Mouse (Mus musculus): ENCODE data around the gene Smchd1. TPM values are rescaled to one million over a fixed set of nuclear protein-coding genes. Genes with fewer than 3 reads are reported as not detected.
"Not testable (repeated sequence)": the region's sequence is repeated elsewhere in the genome, so short reads cannot be mapped to it uniquely, and the experiment has no call there.

The Smchd1 gene
- polyA plus RNA-seq, 1 experiment from 2014 or later = 64.3 TPM

DNA sequence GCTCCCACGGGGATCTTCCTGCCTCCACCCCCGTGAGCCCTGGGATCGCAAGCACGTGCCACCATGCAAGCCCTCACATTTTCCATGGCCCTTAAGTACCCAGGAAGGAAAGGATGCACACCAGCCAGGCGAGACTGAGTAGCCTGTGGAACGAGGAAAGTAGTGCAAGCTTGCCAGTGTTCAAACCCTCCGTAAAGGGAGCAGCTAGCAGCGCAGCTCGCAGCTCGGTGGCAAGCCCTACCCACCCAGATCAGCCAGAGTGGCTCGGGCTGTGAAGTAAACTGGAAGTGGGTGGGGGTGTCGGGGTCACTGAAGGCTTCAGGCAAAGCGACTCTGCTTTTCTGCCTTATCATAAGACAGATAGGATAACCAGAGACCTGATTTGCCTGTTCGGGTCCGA is 142.8 kb downstream of the Smchd1 start:
- DNase-seq (ENCODE audit: low spot score) (no peak), ATAC-seq (ENCODE audit: low FRiP score) (no peak)
- H3K27me3 ChIP-seq (ENCODE audit: control insufficient read depth, insufficient read depth, low read length) = no peaks in the 10 kb centered on the region
- H3K9ac ChIP-seq = no peak overlapping the region
- H3K4me2 ChIP-seq (replicated peaks) = no peak overlapping the region
- H3K4me1 ChIP-seq (replicated peaks; ENCODE audit: control insufficient read depth, insufficient read depth, low read length) = no peaks in the 10 kb centered on the region
- no peak overlapping the region for H3K27ac ChIP-seq
- no peaks in the 10 kb centered on the region for H3K36me3 ChIP-seq (replicated peaks; ENCODE audit: control insufficient read depth, insufficient read depth)
- H3K9me3 ChIP-seq (ENCODE audit: control insufficient read depth, low read length) = no peaks in the 10 kb centered on the region
- H3K4me3 ChIP-seq (replicated peaks; ENCODE audit: low read length) = no peak overlapping the region
- 79% methylated on average over 15 of the region's 15 CpGs for WGBS

- not testable (repeated sequence) for H3K27ac ChIP-seq; H3K4me3 ChIP-seq (replicated peaks; ENCODE audit: low read length); DNase-seq (ENCODE audit: low spot score); H3K27me3 ChIP-seq (ENCODE audit: control insufficient read depth, insufficient read depth, low read length); H3K36me3 ChIP-seq (replicated peaks; ENCODE audit: control insufficient read depth, insufficient read depth); H3K9ac ChIP-seq; H3K4me2 ChIP-seq (replicated peaks); H3K4me1 ChIP-seq (replicated peaks; ENCODE audit: control insufficient read depth, insufficient read depth, low read length); H3K9me3 ChIP-seq (ENCODE audit: control insufficient read depth, low read length); ATAC-seq (ENCODE audit: low FRiP score)
- WGBS = 83% methylated on average over 8 of the region's 8 CpGs
Measured at GRCm38 (mm10) chr17:71320731-71321130, 154.4 kb downstream of the Smchd1 start.

GRCm38 (mm10) chr17:71319361-71319760 is 155.8 kb downstream of the Smchd1 start:
- H3K27ac ChIP-seq = no peak overlapping the region
- H3K9ac ChIP-seq = no peak overlapping the region
- no peak overlapping the region for H3K4me2 ChIP-seq (replicated peaks)
- H3K4me3 ChIP-seq (replicated peaks; ENCODE audit: low read length) = no peak overlapping the region
- DNase-seq (ENCODE audit: low spot score) = no peak
- no peaks in the 10 kb centered on the region for H3K9me3 ChIP-seq (ENCODE audit: control insufficient read depth, low read length)
- WGBS = 95% methylated on average over 3 of the region's 3 CpGs
- H3K4me1 ChIP-seq (replicated peaks; ENCODE audit: control insufficient read depth, insufficient read depth, low read length) = no peaks in the 10 kb centered on the region
- no peak for ATAC-seq (ENCODE audit: low FRiP score)
- H3K36me3 ChIP-seq (replicated peaks; ENCODE audit: control insufficient read depth, insufficient read depth) = no peaks in the 10 kb centered on the region
- no peaks in the 10 kb centered on the region for H3K27me3 ChIP-seq (ENCODE audit: control insufficient read depth, insufficient read depth, low read length)

GRCm38 (mm10) chr17:71317571-71317970 is 157.6 kb downstream of the Smchd1 start:
- H3K4me3 ChIP-seq (replicated peaks; ENCODE audit: low read length) = no peak overlapping the region
- H3K27me3 ChIP-seq (ENCODE audit: control insufficient read depth, insufficient read depth, low read length) = no peaks in the 10 kb centered on the region; the same call in 1 of the 2 replicates
- no peak overlapping the region for H3K4me2 ChIP-seq (replicated peaks)
- WGBS = 92% methylated on average over 4 of the region's 4 CpGs
- no peak overlapping the region for H3K27ac ChIP-seq
- no peaks in the 10 kb centered on the region for H3K36me3 ChIP-seq (replicated peaks; ENCODE audit: control insufficient read depth, insufficient read depth)
- no peak for DNase-seq (ENCODE audit: low spot score)
- H3K9me3 ChIP-seq (ENCODE audit: control insufficient read depth, low read length) = no peaks in the 10 kb centered on the region
- H3K4me1 ChIP-seq (replicated peaks; ENCODE audit: control insufficient read depth, insufficient read depth, low read length) = no peaks in the 10 kb centered on the region
- H3K9ac ChIP-seq = no peak overlapping the region
- ATAC-seq (ENCODE audit: low FRiP score) = no peak

- Histone ChIP-seq H3K4me2 (replicated peaks) (no peak overlapping the region), H3K36me3 (replicated peaks; ENCODE audit: control insufficient read depth, insufficient read depth) (no peaks in the 10 kb centered on the region), H3K27me3 (ENCODE audit: control insufficient read depth, insufficient read depth, low read length) (peaks cover 16% of the 10 kb centered on the region), H3K4me1 (replicated peaks; ENCODE audit: control insufficient read depth, insufficient read depth, low read length) (no peaks in the 10 kb centered on the region; the same call in 1 of the 2 replicates), H3K4me3 (replicated peaks; ENCODE audit: low read length) (no peak overlapping the region), H3K9me3 (ENCODE audit: control insufficient read depth, low read length) (no peaks in the 10 kb centered on the region), H3K9ac (no peak overlapping the region), H3K27ac (no peak overlapping the region)
- no peak for DNase-seq (ENCODE audit: low spot score)
- WGBS = 81% methylated on average over 4 of the region's 4 CpGs
- no peak for ATAC-seq (ENCODE audit: low FRiP score)
Measured at GRCm38 (mm10) chr17:71314315-71314714, 160.8 kb downstream of the Smchd1 start.

DNA sequence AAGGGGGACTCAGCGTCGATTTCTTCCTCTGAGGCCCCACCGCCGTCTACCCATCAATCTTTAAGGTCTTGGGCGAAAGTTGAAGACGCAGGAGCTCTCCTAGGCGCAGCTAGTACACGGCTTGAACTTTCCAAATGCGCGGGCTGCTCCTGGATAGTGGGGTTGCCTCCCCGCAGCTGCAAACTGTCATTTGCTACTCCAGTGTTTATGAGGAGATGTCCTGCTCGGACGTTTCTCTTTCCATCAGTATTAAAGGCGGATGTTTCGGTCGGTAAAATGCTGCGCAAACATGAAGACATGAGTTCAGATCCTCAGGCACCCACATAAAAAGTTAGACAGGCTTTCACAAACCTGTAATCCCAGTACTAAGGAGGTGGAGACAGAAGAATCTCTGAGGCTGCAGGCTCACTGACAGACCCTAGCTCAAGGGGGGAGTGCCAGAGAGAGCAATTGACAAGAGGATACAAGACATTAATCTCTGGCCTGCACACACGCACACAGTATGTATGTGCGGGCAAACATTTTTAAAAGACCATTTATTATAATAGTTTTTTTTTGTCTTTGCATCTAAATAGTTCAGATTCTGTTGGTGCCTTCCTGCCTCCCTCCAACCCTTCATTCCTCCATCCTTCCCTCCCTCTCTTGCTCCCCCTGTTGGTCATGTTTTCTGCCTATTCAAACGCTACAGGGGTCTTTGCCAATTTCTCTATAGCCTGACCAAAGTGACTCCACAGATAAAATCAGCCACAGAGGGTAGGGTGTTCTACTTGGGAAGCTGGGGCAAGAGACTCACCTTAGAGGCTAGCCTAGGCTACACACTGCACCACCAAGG is 163.6 kb downstream of the Smchd1 start, which contains the start of gene Emilin2:
Gene Emilin2 (minus strand): TSS at position 639 of the 832 bp plus-strand sequence.
- Histone ChIP-seq H3K27me3 (ENCODE audit: control insufficient read depth, insufficient read depth, low read length) (peaks cover 25% of the 10 kb centered on the region), H3K4me1 (replicated peaks; ENCODE audit: control insufficient read depth, insufficient read depth, low read length) (no peaks in the 10 kb centered on the region; the same call in 1 of the 2 replicates), H3K4me3 (replicated peaks; ENCODE audit: low read length) (peak within 1 kb of the TSS; percentile 48), H3K9me3 (ENCODE audit: control insufficient read depth, low read length) (no peaks in the 10 kb centered on the region), H3K27ac (no peak within 1 kb of the TSS), H3K36me3 (replicated peaks; ENCODE audit: control insufficient read depth, insufficient read depth) (no peaks in the 10 kb centered on the region), H3K4me2 (replicated peaks) (peak within 1 kb of the TSS; percentile 90), H3K9ac (peak within 1 kb of the TSS; percentile 56)
- no peak for DNase-seq (ENCODE audit: low spot score)
- WGBS = 6% methylated on average over 20 of the region's 20 CpGs
- no peak for ATAC-seq (ENCODE audit: low FRiP score)

- Histone ChIP-seq H3K9me3 (ENCODE audit: control insufficient read depth, low read length) (no peaks in the 10 kb centered on the region), H3K4me3 (replicated peaks; ENCODE audit: low read length) (peak overlapping the region; percentile 48), H3K27ac (no peak overlapping the region), H3K9ac (peak overlapping the region; percentile 56), H3K4me2 (replicated peaks) (peak overlapping the region; percentile 90), H3K4me1 (replicated peaks; ENCODE audit: control insufficient read depth, insufficient read depth, low read length) (no peaks in the 10 kb centered on the region; the same call in 1 of the 2 replicates), H3K27me3 (ENCODE audit: control insufficient read depth, insufficient read depth, low read length) (peaks cover 25% of the 10 kb centered on the region), H3K36me3 (replicated peaks; ENCODE audit: control insufficient read depth, insufficient read depth) (no peaks in the 10 kb centered on the region)
- DNase-seq (ENCODE audit: low spot score) (no peak), ATAC-seq (ENCODE audit: low FRiP score) (peak; percentile 46)
- WGBS = under 1% methylated on average over 67 of the region's 67 CpGs
Measured at GRCm38 (mm10) chr17:71310486-71311339, 164.4 kb downstream of the Smchd1 start.

DNA sequence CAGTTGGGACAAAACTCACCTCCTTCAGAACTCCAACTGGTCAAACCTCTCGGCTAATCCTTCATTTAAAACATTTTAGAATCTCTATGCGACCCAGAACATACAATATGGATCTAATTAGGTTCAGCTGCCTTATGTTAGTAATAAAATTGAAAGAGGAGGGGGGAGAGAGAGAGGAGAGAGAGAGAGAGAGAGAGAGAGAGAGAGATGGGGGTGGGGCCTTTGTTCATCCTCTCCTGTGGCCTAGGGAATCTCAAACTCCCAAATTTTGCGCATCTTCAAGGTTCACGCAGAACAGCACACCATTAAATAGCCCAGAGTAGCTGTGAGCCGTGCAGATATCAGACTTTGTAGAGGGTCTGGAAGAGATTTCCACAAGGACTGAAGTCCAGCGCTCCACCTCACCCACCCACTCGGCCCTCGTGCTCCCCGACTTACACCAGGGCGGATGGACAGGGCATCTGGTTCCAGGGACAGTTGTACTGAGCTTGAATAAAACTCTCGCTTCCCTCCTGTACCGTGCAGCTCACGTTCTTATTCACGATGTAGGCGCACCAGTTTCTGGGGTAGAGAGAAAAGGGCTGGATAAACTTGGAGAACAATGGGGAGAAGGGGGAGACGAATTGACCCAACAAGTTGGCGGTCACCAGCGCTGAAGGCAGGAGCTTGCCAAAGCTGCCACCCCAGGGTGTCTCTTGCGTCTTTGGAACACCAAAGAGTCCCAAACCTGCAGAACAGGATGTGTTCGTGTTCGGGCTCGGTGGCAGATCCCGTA is 165.2 kb downstream of the Smchd1 start:
- Histone ChIP-seq H3K9ac (peak overlapping the region; percentile 56), H3K27ac (no peak overlapping the region), H3K4me3 (replicated peaks; ENCODE audit: low read length) (peak overlapping the region; percentile 48), H3K9me3 (ENCODE audit: control insufficient read depth, low read length) (no peaks in the 10 kb centered on the region), H3K27me3 (ENCODE audit: control insufficient read depth, insufficient read depth, low read length) (peaks cover 25% of the 10 kb centered on the region), H3K36me3 (replicated peaks; ENCODE audit: control insufficient read depth, insufficient read depth) (no peaks in the 10 kb centered on the region), H3K4me1 (replicated peaks; ENCODE audit: control insufficient read depth, insufficient read depth, low read length) (no peaks in the 10 kb centered on the region; the same call in 1 of the 2 replicates), H3K4me2 (replicated peaks) (peak overlapping the region; percentile 90)
- WGBS = 3% methylated on average over 23 of the region's 23 CpGs
- peak; percentile 25; the same call in 1 of the 2 replicates for ATAC-seq (ENCODE audit: low FRiP score)
- no peak for DNase-seq (ENCODE audit: low spot score)

Data from hindbrain, embryonic 14.5 days (tissue).